Mouse (Mus musculus): ENCODE results near the gene Gm42906. TPM values are rescaled to one million over a fixed set of nuclear protein-coding genes. Genes with fewer than 3 reads are reported as not detected.

Gm42906 gene
- total and polyA plus RNA-seq, 3 experiments = not detected

- peak overlapping the region; percentile 18; the same call in 1 of the 2 replicates for H3K27ac ChIP-seq (ENCODE audit: insufficient read depth, low read depth)
- in situ Hi-C loops (cut with MboI; ENCODE audit: low pct_ligation_motif_present, low pct_unique_long_range_greater_than_20kb, low sequenced_read_pairs) (no loop called here), dilution Hi-C loops (cut with MboI; ENCODE audit: extremely low pct_ligation_motif_present, extremely low pct_unique_long_range_greater_than_20kb, low sequenced_read_pairs) (no loop called here)
- H3K36me3 ChIP-seq (replicated peaks in 1 of 2; ENCODE audit: control insufficient read depth in 1 of 2, insufficient read depth in 1 of 2, low read length in 1 of 2) = no peaks in the 10 kb centered on the region
- H3K79me2 ChIP-seq (replicated peaks; ENCODE audit: control insufficient read depth, extremely low read depth, insufficient read depth, poor library complexity, severe bottlenecking) = no peaks in the 10 kb centered on the region
- no peaks in the 10 kb centered on the region for H3K27me3 ChIP-seq (replicated peaks)
- DNase-seq (ENCODE audit: extremely low read depth) = no peak
- peaks cover 6% of the 10 kb centered on the region for H3K9me3 ChIP-seq (replicated peaks; ENCODE audit: low read length)
- H3K9ac ChIP-seq (ENCODE audit: insufficient read depth, low read depth) = no peak overlapping the region
- TF ChIP-seq ZNF384 (IDR thresholded peaks at IDR 0.05; ENCODE audit: low read depth, low read length) (no peak), JUND (conservative IDR thresholded peaks at IDR 0.05; ENCODE audit: low read depth, low read length) (no peak), JUN (IDR thresholded peaks at IDR 0.05; ENCODE audit: insufficient read depth, low read depth, low read length) (no peak), MAZ (IDR thresholded peaks at IDR 0.05; ENCODE audit: low read depth, low read length) (no peak)
- H3K4me1 ChIP-seq (ENCODE audit: control insufficient read depth in 1 of 2, insufficient read depth in 2 of 2) = peaks cover 17 to 35% of the 10 kb centered on the region in 2 experiments
- H3K4me3 ChIP-seq (replicated peaks in 1 of 3; ENCODE audit: low read depth in 2 of 3, low read length in 2 of 3, poor library complexity in 1 of 3) = no peak overlapping the region
- H3K4me2 ChIP-seq (ENCODE audit: insufficient read depth, low read depth, poor library complexity, severe bottlenecking) = no peak overlapping the region
Measured at GRCm38 (mm10) chr5:151135965-151136364, 292.0 kb downstream of the Gm42906 start.

GRCm38 (mm10) chr5:151135078-151135826, 292.7 kb downstream of the Gm42906 start:
- in situ Hi-C loops (cut with MboI; ENCODE audit: low pct_ligation_motif_present, low pct_unique_long_range_greater_than_20kb, low sequenced_read_pairs) = no loop called here
- Histone ChIP-seq H3K9me3 (replicated peaks; ENCODE audit: low read length) (peaks cover 6% of the 10 kb centered on the region), H3K36me3 (replicated peaks in 1 of 2; ENCODE audit: control insufficient read depth in 1 of 2, insufficient read depth in 1 of 2, low read length in 1 of 2) (no peaks in the 10 kb centered on the region), H3K9ac (ENCODE audit: insufficient read depth, low read depth) (peak overlapping the region; percentile 40; the same call in 1 of the 2 replicates), H3K4me1 (ENCODE audit: control insufficient read depth in 1 of 2, insufficient read depth in 2 of 2) (peaks cover 17 to 35% of the 10 kb centered on the region in 2 experiments), H3K4me3 (replicated peaks in 1 of 3; ENCODE audit: low read depth in 2 of 3, low read length in 2 of 3, poor library complexity in 1 of 3) (no peak overlapping the region), H3K27me3 (replicated peaks) (no peaks in the 10 kb centered on the region), H3K79me2 (replicated peaks; ENCODE audit: control insufficient read depth, extremely low read depth, insufficient read depth, poor library complexity, severe bottlenecking) (no peaks in the 10 kb centered on the region), H3K27ac (ENCODE audit: insufficient read depth, low read depth) (peak overlapping the region; percentile 77), H3K4me2 (ENCODE audit: insufficient read depth, low read depth, poor library complexity, severe bottlenecking) (peak overlapping the region; percentile 75)
- no peak for DNase-seq (ENCODE audit: extremely low read depth)
- dilution Hi-C loops (cut with MboI; ENCODE audit: extremely low pct_ligation_motif_present, extremely low pct_unique_long_range_greater_than_20kb, low sequenced_read_pairs) = no loop called here
- TF ChIP-seq IRF4 (IDR thresholded peaks at IDR 0.05; ENCODE audit: low read depth, low read length) (no peak), ELF1 (IDR thresholded peaks at IDR 0.05; ENCODE audit: low read depth, low read length) (no peak), E2F4 (IDR thresholded peaks at IDR 0.05; ENCODE audit: insufficient replicate concordance, low read depth, low read length) (no peak), NRF1 (IDR thresholded peaks at IDR 0.05; ENCODE audit: low read depth, low read length) (no peak), PAX5 (IDR thresholded peaks at IDR 0.05; ENCODE audit: low read length) (no peak), SMC3 (IDR thresholded peaks at IDR 0.05; ENCODE audit: low read depth, low read length) (peak; percentile 0; the same call in 1 of the 2 replicates), HCFC1 (IDR thresholded peaks at IDR 0.05; ENCODE audit: low read depth, low read length) (no peak), POLR2AphosphoS2 (IDR thresholded peaks at IDR 0.05; ENCODE audit: low read depth, low read length) (no peak), ZMIZ1 (IDR thresholded peaks at IDR 0.05; ENCODE audit: low read depth, low read length) (0 out of 2 replicates have a peak, but pooled peaks have one; percentile 47), RCOR1 (conservative IDR thresholded peaks at IDR 0.05; ENCODE audit: low read depth, low read length) (0 out of 2 replicates have a peak, but pooled peaks have one; percentile 15), UBTF (IDR thresholded peaks at IDR 0.05; ENCODE audit: low read depth, low read length) (no peak), POLR2A (IDR thresholded peaks at IDR 0.05; ENCODE audit: low read depth, low read length) (peak; percentile 37; the same call in 1 of the 2 replicates), MXI1 (IDR thresholded peaks at IDR 0.05; ENCODE audit: low read depth, low read length) (peak; percentile 27; the same call in 1 of the 2 replicates), TCF12 (IDR thresholded peaks at IDR 0.05; ENCODE audit: low read depth, low read length) (peak; percentile 35; the same call in 1 of the 2 replicates), USF2 (conservative IDR thresholded peaks at IDR 0.05; ENCODE audit: low read depth, low read length) (no peak), NELFE (IDR thresholded peaks at IDR 0.05; ENCODE audit: low read depth, low read length) (no peak), MAX (IDR thresholded peaks at IDR 0.05; ENCODE audit: low read length) (no peak; the same call in 1 of the 2 replicates), EP300 (IDR thresholded peaks at IDR 0.05; ENCODE audit: low read length) (peak; percentile 60), MAFK (IDR thresholded peaks at IDR 0.05; ENCODE audit: insufficient replicate concordance, low read length) (no peak), MYC (IDR thresholded peaks at IDR 0.05; ENCODE audit: low read depth, low read length) (no peak), SIN3A (IDR thresholded peaks at IDR 0.05; ENCODE audit: low read length) (peak; percentile 57; the same call in 1 of the 2 replicates), BHLHE40 (IDR thresholded peaks at IDR 0.05; ENCODE audit: low read depth, low read length) (0 out of 2 replicates have a peak, but pooled peaks have one; percentile 37), ZNF384 (IDR thresholded peaks at IDR 0.05; ENCODE audit: low read depth, low read length) (no peak), TBP (conservative IDR thresholded peaks at IDR 0.05; ENCODE audit: low read depth, low read length) (peak; percentile 62; the same call in 1 of the 2 replicates), MEF2A (IDR thresholded peaks at IDR 0.05; ENCODE audit: borderline replicate concordance, low read depth, low read length) (peak; percentile 27; the same call in 1 of the 2 replicates), ZKSCAN1 (IDR thresholded peaks at IDR 0.05; ENCODE audit: borderline replicate concordance, low read depth, low read length) (no peak), CHD1 (IDR thresholded peaks at IDR 0.05; ENCODE audit: low read depth, low read length) (peak; percentile 95; the same call in 1 of the 2 replicates), ETS1 (conservative IDR thresholded peaks at IDR 0.05; ENCODE audit: low read depth, low read length) (peak; percentile 41; the same call in 1 of the 2 replicates)
